Mouse (Mus musculus): ENCODE results near the gene Hyal1.
"Not testable (repeated sequence)": the region's sequence is repeated elsewhere in the genome, so short reads cannot be mapped to it uniquely, and the experiment has no call there.

The Hyal1 gene

GRCm38 (mm10) chr9:107551117-107551889, 25.4 kb upstream of the Hyal1 start, which contains the start of gene Rassf1:
TSS of gene Rassf1 (plus strand) at chr9:107551555.
- no peak for DNase-seq

GRCm38 (mm10) chr9:107551890-107552355, 24.8 kb upstream of the Hyal1 start:
- no peak for DNase-seq

- no peak for DNase-seq
Observed at GRCm38 (mm10) chr9:107552690-107553393, 23.9 kb upstream of the Hyal1 start.

DNA sequence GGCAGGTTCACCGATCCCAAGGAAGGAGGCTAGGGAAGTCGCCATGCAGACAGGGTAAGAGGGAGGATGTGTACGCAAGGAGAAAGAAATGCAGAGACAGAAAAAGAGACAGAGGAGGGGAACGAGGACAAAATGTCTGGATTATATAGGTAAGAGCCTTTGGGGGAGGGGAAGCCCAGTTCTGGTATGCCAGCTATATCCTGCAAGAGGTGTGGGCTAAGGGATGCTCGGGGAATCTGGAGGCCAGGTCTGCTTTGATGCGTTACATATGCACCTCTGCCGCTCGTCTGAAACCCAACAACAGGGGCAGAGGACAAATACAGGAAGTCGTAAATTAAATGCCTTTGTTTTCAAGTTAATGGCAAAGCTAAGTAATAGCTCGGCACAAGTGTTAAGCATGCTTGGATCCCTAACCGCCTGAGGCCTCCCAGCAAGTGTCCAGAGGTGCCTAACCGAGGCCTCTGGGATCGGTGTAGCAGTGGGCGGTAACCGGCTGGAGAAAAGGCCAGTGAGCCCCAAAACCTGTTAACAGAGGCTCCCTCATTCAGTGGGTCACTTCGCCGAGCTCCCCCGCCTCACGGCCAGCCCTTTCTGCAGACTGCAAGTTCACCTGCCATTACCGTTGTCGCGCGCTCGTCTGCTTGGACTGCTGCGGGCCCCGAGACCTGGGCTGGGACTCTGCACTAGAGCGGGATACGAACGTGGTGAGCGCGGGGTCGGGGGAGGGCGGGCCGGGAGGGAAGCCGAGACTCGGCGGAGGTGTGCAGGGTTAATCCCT, 23.0 kb upstream of the Hyal1 start:
- peak; percentile 75 for DNase-seq

GRCm38 (mm10) chr9:107554319-107554825, 22.4 kb upstream of the Hyal1 start:
- DNase-seq, result peak; percentile 96

DNA sequence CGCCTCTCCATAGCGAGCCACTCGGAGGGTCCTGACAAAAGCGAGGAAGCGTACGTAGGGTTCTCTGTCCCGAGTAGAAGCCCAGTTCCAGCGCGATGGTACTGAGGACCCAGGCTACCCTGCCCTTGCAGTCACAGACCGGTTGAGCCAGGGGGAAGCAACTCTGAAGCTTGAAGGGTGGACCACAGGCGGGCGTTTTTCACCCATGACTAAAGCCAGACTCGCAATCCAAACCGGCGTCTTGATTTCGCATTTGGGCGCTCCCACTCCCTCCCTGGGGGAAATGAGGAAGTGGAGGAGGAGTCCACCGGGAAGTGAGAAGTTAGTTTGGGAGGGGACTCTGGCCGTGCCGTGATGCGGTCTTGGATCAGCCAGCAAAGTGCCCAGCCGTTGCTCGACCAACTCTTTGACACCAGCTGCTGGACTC, 21.7 kb upstream of the Hyal1 start:
- DNase-seq, result no peak

DNA sequence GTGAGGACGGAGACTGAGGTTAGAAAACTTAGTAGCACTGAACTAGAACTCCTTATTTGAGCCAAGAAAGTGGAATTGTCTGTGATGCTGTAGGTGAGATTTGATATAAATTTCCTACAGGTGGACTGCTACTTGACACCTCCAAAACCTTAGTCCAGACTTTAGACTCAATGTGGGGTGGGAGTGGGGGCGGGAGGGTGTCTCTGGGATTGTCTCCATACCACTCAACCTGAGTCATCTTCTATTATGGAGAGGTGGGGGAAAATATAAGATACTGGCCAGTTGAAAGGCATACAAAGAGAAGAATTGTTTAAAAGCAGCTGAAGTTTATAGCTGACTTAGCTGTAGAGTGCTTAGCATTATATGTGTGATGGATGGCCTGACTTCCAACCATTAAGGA, 21.0 kb upstream of the Hyal1 start:
- DNase-seq, result no peak

- DNase-seq, result no peak
Observed at GRCm38 (mm10) chr9:107556346-107556745, 20.4 kb upstream of the Hyal1 start.

DNA sequence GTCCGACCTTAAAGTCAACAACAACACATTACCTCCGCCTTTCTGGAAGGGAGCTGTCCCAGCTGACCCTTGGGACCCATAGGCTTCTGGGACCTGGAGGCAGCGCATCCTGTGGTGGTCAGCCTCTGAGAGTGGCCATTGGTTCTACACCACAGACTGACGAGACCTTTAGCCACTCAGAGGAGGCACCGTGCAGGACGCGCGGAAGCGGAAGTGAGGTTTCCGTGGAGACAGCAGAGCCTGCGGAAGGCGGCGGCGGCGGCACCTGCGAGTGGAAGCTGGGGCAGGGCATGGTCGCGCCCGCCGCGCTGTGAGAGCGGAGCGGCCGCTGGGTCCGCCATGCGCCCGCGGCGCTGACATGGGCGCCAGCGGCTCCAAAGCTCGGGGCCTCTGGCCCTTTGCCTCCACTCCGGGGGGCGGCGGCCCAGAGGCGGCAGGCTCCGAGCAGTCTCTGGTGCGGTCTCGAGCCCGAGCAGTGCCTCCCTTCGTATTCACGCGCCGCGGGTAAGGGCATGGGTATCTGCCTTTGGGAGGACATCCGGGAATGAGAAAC, 13.6 kb upstream of the Hyal1 start, which contains the start of gene Tusc2:
Gene Tusc2 (plus strand): TSS at position 227 of the 553 bp plus-strand sequence.
- peak; percentile 95 for DNase-seq

DNA sequence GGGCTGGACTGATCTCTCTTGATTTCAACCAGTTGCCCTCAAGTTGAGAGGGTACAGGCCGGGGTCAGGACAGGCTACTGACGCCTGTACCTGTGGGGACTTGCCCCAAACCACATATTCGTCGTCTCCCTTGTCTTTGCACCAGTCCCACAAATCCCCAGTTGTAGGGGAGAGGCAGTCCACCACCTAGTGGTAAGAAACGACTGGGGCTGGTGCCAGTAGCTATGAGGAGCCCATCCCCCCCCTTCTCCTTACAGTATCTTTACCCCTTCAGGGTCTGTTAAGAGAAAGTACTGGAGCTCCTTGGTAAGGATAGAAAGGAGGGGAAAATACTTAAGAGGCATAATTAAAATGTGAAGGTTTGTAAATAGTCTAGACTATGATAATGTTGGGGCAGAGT, 11.2 kb upstream of the Hyal1 start:
- DNase-seq, result not testable (repeated sequence)

GRCm38 (mm10) chr9:107566041-107566709, 10.6 kb upstream of the Hyal1 start:
- peak; percentile 79 for DNase-seq

- no peak for DNase-seq
Observed at GRCm38 (mm10) chr9:107566855-107567254, 9.9 kb upstream of the Hyal1 start.

GRCm38 (mm10) chr9:107567702-107568319, 8.9 kb upstream of the Hyal1 start, which contains the start of gene Hyal2:
TSS of gene Hyal2 (plus strand) at chr9:107567945.
- DNase-seq, result no peak

DNA sequence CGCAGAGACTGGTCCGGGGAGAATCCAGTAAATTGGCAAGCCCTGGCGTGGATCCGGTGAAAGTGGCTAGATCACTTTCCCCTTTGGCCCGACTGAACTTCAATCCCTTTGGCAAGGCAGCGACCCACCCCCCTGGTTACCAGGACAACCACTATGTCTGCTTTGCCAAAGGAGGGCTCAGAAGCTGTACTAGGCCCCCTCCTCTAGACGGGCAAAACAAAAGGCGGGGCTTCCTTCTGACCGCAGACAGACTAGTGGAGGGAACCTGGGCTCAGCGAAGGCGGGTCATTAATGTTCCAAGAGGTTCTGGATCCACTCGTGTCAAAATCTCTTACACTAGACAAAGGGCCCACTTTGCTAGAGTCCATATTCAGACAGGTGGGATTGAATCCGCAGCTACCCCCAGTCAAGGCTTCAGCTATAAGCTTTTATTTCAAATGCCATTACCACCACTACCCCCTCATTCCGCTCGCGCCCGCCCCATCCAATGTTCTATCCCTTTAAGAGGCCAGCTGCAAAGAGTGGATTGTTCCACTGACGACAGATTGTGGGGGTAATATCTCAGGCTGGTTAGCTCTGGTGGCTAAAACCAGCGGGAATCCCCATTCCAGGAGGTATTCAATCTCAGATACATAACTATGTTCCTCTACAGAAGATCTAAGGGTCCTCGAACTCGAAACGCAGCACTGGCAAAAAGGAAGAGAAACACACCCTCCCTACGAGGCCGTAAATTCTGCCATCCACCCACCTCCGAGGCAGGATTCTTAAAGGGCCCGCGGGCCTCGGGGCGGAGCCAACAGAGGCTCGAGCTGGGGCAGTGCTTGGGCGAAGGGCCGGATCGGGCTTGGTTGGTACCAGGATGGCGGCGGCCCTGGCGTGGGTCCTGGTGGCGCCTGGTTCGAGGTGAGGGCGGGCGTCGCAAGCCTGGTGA, 8.1 kb upstream of the Hyal1 start:
- DNase-seq, result peak; percentile 84

GRCm38 (mm10) chr9:107569270-107569669, 7.5 kb upstream of the Hyal1 start:
- no peak for DNase-seq

DNA sequence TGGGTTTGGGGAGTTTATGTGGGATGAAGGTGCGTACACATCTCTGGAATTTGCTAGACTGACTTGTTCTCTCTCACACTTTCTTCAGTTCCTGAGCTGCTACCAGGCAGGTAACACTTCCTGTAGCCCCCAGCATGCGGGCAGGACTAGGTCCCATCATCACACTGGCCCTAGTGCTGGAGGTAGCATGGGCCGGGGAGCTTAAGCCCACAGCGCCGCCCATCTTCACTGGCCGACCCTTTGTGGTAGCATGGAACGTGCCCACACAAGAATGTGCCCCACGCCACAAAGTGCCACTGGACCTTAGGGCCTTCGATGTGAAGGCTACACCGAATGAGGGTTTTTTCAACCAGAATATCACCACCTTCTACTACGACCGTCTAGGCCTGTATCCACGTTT, 6.7 kb upstream of the Hyal1 start:
- no peak for DNase-seq

- no peak for DNase-seq
Observed at GRCm38 (mm10) chr9:107570845-107571244, 5.9 kb upstream of the Hyal1 start.

DNA sequence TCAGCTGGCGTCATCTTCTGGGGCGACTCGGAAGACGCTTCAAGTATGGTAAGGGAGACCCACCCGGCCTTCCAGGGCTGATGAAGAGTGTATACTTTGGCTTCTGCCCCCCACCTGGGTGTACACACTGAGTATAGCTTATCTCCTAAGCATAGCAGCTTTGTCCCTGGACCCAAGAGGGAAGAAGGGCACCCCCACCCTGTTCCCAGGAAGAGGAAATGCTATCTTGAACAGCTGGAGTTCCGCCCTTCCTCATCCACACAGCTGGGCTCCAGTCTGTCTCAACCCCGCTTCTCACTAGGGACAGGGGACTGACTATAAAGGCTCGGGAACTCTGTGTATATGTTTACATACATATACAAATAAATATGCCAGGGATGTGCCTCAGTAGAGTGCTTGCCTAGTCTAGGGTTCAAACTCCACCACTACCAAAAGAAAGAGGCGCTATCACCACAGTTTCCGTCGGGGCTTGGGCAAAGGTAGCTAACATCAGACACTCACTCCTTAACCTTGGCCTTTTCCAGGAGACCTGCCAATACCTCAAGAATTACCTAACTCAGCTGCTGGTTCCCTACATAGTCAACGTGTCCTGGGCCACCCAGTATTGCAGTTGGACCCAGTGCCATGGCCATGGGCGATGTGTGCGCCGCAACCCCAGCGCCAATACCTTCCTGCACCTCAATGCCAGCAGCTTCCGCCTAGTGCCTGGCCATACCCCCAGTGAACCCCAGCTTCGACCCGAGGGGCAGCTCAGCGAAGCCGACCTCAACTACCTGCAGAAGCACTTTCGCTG, 5.0 kb upstream of the Hyal1 start:
- no peak for DNase-seq

GRCm38 (mm10) chr9:107572327-107572662, 4.4 kb upstream of the Hyal1 start:
- no peak for DNase-seq

- DNase-seq, result not testable (repeated sequence)
Observed at GRCm38 (mm10) chr9:107573774-107574173, 3.0 kb upstream of the Hyal1 start.
